Mouse (Mus musculus) CH12.LX (cell line): ENCODE measurements around the gene Phospho1. TPM values are rescaled to one million over a fixed set of nuclear protein-coding genes. Genes with fewer than 3 reads are reported as not detected.
A peak's percentile ranks its signal among the peaks of the same experiment; 100 is the strongest.

Source experiments
- DNase-seq: peaks from one replicate; pipeline ENCODE4 v3.0.0-alpha.2; 2013; ENCODE audit errors: extremely low read depth
- H3K27ac ChIP-seq: 2 replicates; pipeline ENCODE4 v1.5.1; 2012; ENCODE audit warnings: low read depth, mild to moderate bottlenecking, control low read depth, moderate library complexity; ENCODE audit not compliant: insufficient read depth
- H3K27me3 ChIP-seq: replicated peaks from 2 replicates; pipeline ENCODE3; 2012; ENCODE audit warnings: inconsistent platforms
- H3K36me3 ChIP-seq, 2 experiments: replicated peaks in 1 of 2; 2 replicates each; pipeline versions ENCODE3 to v1.6.1; 2012; ENCODE audit warnings: inconsistent platforms in 1 of 2, low read length in 1 of 2, mild to moderate bottlenecking in 1 of 2, mixed read lengths in 1 of 2, moderate library complexity in 1 of 2; ENCODE audit not compliant: control insufficient read depth in 1 of 2, insufficient read depth in 1 of 2
- H3K4me1 ChIP-seq, 2 experiments: 2 replicates each; pipeline ENCODE4 v1.6.1; 2012; ENCODE audit warnings: inconsistent platforms in 1 of 2, moderate library complexity in 1 of 2; ENCODE audit not compliant: insufficient read depth in 2 of 2, control insufficient read depth in 1 of 2
- H3K4me2 ChIP-seq: 2 replicates; pipeline ENCODE4 v1.6.1; 2012; ENCODE audit warnings: low read depth, mild to moderate bottlenecking, control low read depth; ENCODE audit not compliant: poor library complexity, insufficient read depth, severe bottlenecking
- H3K4me3 ChIP-seq, 3 experiments: fragments of 150-350 bp in 1 of 3; sonication (generic) in 1 of 3; replicated peaks in 1 of 3; 2 replicates each; pipeline versions ENCODE3 to v1.5.1; 2011 to 2012; ENCODE audit warnings: low read depth in 2 of 3, low read length in 2 of 3, mild to moderate bottlenecking in 2 of 3, moderate library complexity in 2 of 3, control low read depth in 1 of 3, improper control_type of control experiment in 1 of 3, inconsistent platforms in 1 of 3, mixed read lengths in 1 of 3; ENCODE audit not compliant: poor library complexity in 1 of 3
- H3K79me2 ChIP-seq: replicated peaks from 2 replicates; pipeline ENCODE4 v1.6.1; 2012; ENCODE audit warnings: mild to moderate bottlenecking, moderate library complexity; ENCODE audit not compliant: control insufficient read depth, poor library complexity, insufficient read depth, severe bottlenecking; ENCODE audit errors: extremely low read depth
- H3K9ac ChIP-seq: 2 replicates; pipeline ENCODE4 v1.6.1; 2012; ENCODE audit warnings: low read depth, mild to moderate bottlenecking, control low read depth, moderate library complexity; ENCODE audit not compliant: insufficient read depth
- H3K9me3 ChIP-seq: replicated peaks from 2 replicates; pipeline ENCODE3; 2012; ENCODE audit warnings: low read length, inconsistent platforms, mixed read lengths
- CHD1 ChIP-seq: IDR thresholded peaks from 2 replicates; pipeline ENCODE4 v1.6.1; 2012; ENCODE audit warnings: low read depth, low read length, improper control_type of control experiment, inconsistent platforms
- ELF1 ChIP-seq: IDR thresholded peaks from 2 replicates; pipeline ENCODE4 v1.6.1; 2014; ENCODE audit warnings: low read depth, mild to moderate bottlenecking, inconsistent platforms, low read length, improper control_type of control experiment
- ETS1 ChIP-seq: conservative IDR thresholded peaks from 2 replicates; pipeline ENCODE4 v1.6.1; 2012; ENCODE audit warnings: low read depth, mild to moderate bottlenecking, inconsistent platforms, low read length, improper control_type of control experiment, moderate library complexity
- KAT2A ChIP-seq: IDR thresholded peaks from 2 replicates; pipeline ENCODE4 v1.6.1; 2012; ENCODE audit warnings: low read length, improper control_type of control experiment, inconsistent platforms; ENCODE audit not compliant: insufficient replicate concordance
- MAFK ChIP-seq: IDR thresholded peaks from 2 replicates; pipeline ENCODE4 v1.6.1; 2011; ENCODE audit warnings: low read length, improper control_type of control experiment; ENCODE audit not compliant: insufficient replicate concordance
- MYC ChIP-seq: IDR thresholded peaks from 2 replicates; pipeline ENCODE4 v1.6.1; 2011; ENCODE audit warnings: low read depth, mild to moderate bottlenecking, improper control_type of control experiment, low read length
- NRF1 ChIP-seq: IDR thresholded peaks from 2 replicates; pipeline ENCODE4 v1.6.1; 2014; ENCODE audit warnings: low read depth, mild to moderate bottlenecking, inconsistent platforms, low read length, improper control_type of control experiment, moderate library complexity
- PAX5 ChIP-seq: IDR thresholded peaks from 2 replicates; pipeline ENCODE4 v1.6.1; 2012; ENCODE audit warnings: low read length, inconsistent platforms, mixed read lengths
- RCOR1 ChIP-seq: conservative IDR thresholded peaks from 2 replicates; pipeline ENCODE4 v1.6.1; 2012; ENCODE audit warnings: low read depth, mild to moderate bottlenecking, inconsistent platforms, low read length, improper control_type of control experiment
- TCF12 ChIP-seq: IDR thresholded peaks from 2 replicates; pipeline ENCODE4 v1.6.1; 2014; ENCODE audit warnings: low read depth, mild to moderate bottlenecking, inconsistent platforms, low read length, improper control_type of control experiment
- UBTF ChIP-seq: IDR thresholded peaks from 2 replicates; pipeline ENCODE4 v1.6.1; 2012; ENCODE audit warnings: low read depth, mild to moderate bottlenecking, inconsistent platforms, low read length, improper control_type of control experiment, moderate library complexity
- USF1 ChIP-seq: IDR thresholded peaks from 2 replicates; pipeline ENCODE4 v1.6.1; 2014; ENCODE audit warnings: low read depth, mild to moderate bottlenecking, inconsistent platforms, low read length, improper control_type of control experiment
- dilution Hi-C: fragments of 300-500 bp; cut with MboI; formaldehyde crosslinking; loops from 2 replicates; pipeline ENCODE4 v1.14.3; 2020; ENCODE audit warnings: low sequenced_read_pairs; ENCODE audit not compliant: extremely low pct_unique_long_range_greater_than_20kb, extremely low pct_ligation_motif_present
- in situ Hi-C: fragments of 300-500 bp; cut with MboI; formaldehyde crosslinking; loops from 3 replicates; pipeline ENCODE4 v1.14.3; 2019; ENCODE audit warnings: low sequenced_read_pairs, low pct_ligation_motif_present, low pct_unique_long_range_greater_than_20kb, mixed read lengths
- polyA plus RNA-seq: library from polyadenylated mRNA; unstranded; fragments of >175 nt; gene quantifications from 2 replicates; pipeline ENCODE4 v1.2.1, GENCODE M21; 2012; ENCODE audit warnings: low read depth; ENCODE audit not compliant: insufficient read length
- total RNA-seq, 2 experiments: library from RNA; depleted of rRNA; stranded (reverse); fragments of 300-350 nt in 1 of 2; fragments of >200 nt in 1 of 2; gene quantifications; 2 replicates each; pipeline ENCODE4 v1.2.3; 2012 to 2014

The Phospho1 gene
- total and polyA plus RNA-seq, 3 experiments, result 0.97 to 1.3 TPM; not detected in 1

DNA sequence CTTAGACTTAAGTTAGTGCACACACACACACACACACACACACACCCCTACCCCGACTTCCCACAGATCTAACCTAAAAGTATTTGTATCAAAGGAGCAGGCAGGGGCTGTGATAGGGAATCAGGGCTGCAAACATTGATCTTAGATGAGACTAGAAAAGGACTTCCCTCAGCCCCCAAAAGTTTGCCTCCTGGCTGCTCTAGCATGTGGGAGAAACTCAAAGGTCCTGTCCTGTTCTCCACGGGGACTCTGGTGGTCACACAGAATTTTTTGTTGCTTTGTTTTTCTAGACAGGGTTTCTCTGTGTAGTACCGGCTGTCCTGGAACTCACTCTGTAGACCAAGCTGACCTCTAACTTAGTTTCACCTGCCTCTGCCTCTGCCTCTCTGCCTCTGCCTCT, 1.3 kb downstream of the Phospho1 start:
- no peak overlapping the region for H3K4me2 ChIP-seq
- H3K27me3 ChIP-seq, result peaks cover 53% of the 10 kb centered on the region

DNA sequence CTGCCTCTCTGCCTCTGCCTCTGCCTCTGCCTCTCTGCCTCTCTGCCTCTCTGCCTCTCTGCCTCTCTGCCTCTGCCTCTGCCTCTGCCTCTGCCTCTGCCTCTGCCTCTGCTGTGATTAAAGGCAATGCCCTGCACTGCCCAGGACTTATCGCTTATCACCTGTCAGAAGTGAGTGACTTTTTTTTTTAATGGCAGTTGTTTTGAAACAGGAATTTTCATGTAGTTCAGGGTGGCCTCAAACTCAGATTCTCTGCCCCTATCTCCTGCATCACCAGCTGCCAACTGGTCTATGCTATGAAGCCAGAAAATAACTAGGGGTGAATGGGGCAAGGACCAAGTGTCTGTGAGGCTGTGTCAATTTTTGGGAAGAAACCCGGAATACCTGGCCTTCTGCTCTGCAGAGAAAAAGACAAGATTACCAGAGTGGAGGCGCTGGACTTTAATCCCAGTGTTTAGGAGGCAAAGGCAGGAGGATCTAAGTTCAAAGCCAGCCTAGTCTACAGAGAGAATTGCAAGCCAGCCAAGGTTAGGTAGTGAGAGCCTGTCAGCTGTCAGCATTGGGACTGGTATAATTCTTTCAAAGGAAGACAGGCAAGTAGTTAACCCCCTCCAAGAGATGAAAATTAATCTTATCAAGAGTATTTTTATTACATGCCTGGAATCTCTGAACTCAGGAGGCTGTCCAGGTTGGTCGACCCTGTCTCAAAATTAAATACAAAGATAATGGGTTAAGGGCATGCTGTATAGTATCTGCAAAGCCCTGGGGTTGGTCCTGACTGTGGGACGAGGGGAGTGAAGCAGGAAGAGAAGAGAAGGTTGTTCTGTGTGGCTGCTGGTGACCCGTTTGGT, 2.2 kb downstream of the Phospho1 start:
- in situ Hi-C loops (loop anchor here (10.0 kb wide), 1 partner anchor 118 kb away; no protein-coding TSS in a partner anchor), dilution Hi-C loops (no loop called here)
- no peaks in the 10 kb centered on the region for H3K79me2 ChIP-seq
- no peak overlapping the region for H3K27ac ChIP-seq
- no peak for DNase-seq
- no peak overlapping the region for H3K4me3 ChIP-seq
- H3K4me1 ChIP-seq, result peaks cover 0 to 40% of the 10 kb centered on the region in 2 experiments; a peak in 3 of 4 replicates
- H3K4me2 ChIP-seq, result no peak overlapping the region
- H3K9ac ChIP-seq, result no peak overlapping the region
- H3K9me3 ChIP-seq, result peaks cover 21% of the 10 kb centered on the region
- TF ChIP-seq MAFK, result 0 out of 2 replicates have a peak, but pooled peaks have one; percentile 26
- TF ChIP-seq MYC, result no peak
- H3K36me3 ChIP-seq, result peaks cover 15 to 27% of the 10 kb centered on the region in 2 experiments
- peaks cover 47% of the 10 kb centered on the region for H3K27me3 ChIP-seq

More for the DNA sequence above, 1.3 kb downstream of the Phospho1 start:
- in situ Hi-C loops, result loop anchor here (10.0 kb wide), 1 partner anchor 119 kb away; no protein-coding TSS in a partner anchor
- Histone ChIP-seq H3K9ac (no peak overlapping the region), H3K9me3 (peaks cover 12% of the 10 kb centered on the region), H3K36me3 (peaks cover 6 to 18% of the 10 kb centered on the region in 2 experiments)
- TF ChIP-seq KAT2A, result no peak
- no peak for TF ChIP-seq ELF1
- TF ChIP-seq ETS1, result no peak
- TF ChIP-seq, all 38 proteins: peak for 0
- no peak overlapping the region for H3K27ac ChIP-seq
- no peak overlapping the region for H3K4me3 ChIP-seq
- H3K4me1 ChIP-seq, result peaks cover 0 to 37% of the 10 kb centered on the region in 2 experiments; a peak in 3 of 4 replicates
- no peaks in the 10 kb centered on the region for H3K79me2 ChIP-seq
- dilution Hi-C loops, result no loop called here
- no peak for DNase-seq

DNA sequence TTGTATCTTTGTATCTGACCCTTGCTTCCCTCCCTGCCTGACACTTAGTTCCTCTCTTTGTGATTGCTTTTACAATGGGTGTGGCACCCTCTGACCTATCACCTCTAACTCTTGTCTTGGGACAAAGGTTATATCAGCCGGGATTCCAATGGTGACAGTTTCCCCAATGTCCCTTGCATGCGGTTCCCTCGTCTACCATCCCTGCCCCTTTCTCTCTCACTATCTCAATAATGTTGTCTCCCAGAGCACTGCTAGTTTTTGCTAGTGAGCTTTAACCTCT, 2.8 kb downstream of the Phospho1 start:
- H3K79me2 ChIP-seq, result no peaks in the 10 kb centered on the region
- H3K9ac ChIP-seq, result no peak overlapping the region
- peaks cover 0 to 42% of the 10 kb centered on the region in 2 experiments; a peak in 3 of 4 replicates for H3K4me1 ChIP-seq
- H3K27ac ChIP-seq, result no peak overlapping the region
- H3K4me3 ChIP-seq, result no peak overlapping the region
- peaks cover 18 to 32% of the 10 kb centered on the region in 2 experiments for H3K36me3 ChIP-seq
- dilution Hi-C loops (no loop called here), in situ Hi-C loops (loop anchor here (10.0 kb wide), 1 partner anchor 118 kb away; no protein-coding TSS in a partner anchor)
- H3K9me3 ChIP-seq, result peaks cover 21% of the 10 kb centered on the region
- TF ChIP-seq PAX5 (no peak), CHD1 (no peak), USF1 (no peak), RCOR1 (no peak), NRF1 (no peak), TCF12 (no peak), UBTF (no peak)
- peaks cover 42% of the 10 kb centered on the region for H3K27me3 ChIP-seq
- no peak for DNase-seq
- H3K4me2 ChIP-seq, result no peak overlapping the region
